Mouse (Mus musculus) heart, adult 2 months (tissue): Measurements from ENCODE around the gene Mvd.

ENCODE experiments used
- CTCF ChIP-seq: fragments of 200-600 bp; IDR thresholded peaks from 2 replicates; pipeline ENCODE4 v1.8.1; 2022; ENCODE audit warnings: antibody characterized with exemption, mild to moderate bottlenecking, moderate library complexity
- POLR2A ChIP-seq: fragments of 200-500 bp; IDR thresholded peaks from 2 replicates; pipeline ENCODE4 v1.6.1; 2011; ENCODE audit warnings: mild to moderate bottlenecking, low read depth, low read length, control low read depth; ENCODE audit not compliant: insufficient read depth

GRCm38 (mm10) chr8:122459218-122459900 is 16.1 kb upstream of the Mvd start:
- TF ChIP-seq POLR2A (no peak), CTCF (peak; percentile 58)
